Mouse (Mus musculus): ENCODE results near the gene Tmem265. TPM values are rescaled to one million over a fixed set of nuclear protein-coding genes. Genes with fewer than 3 reads are reported as not detected.
A peak's percentile ranks its signal among the peaks of the same experiment; 100 is the strongest.

The Tmem265 gene
- polyA plus RNA-seq, 1 experiment from 2014 or later = 3.9 TPM

DNA sequence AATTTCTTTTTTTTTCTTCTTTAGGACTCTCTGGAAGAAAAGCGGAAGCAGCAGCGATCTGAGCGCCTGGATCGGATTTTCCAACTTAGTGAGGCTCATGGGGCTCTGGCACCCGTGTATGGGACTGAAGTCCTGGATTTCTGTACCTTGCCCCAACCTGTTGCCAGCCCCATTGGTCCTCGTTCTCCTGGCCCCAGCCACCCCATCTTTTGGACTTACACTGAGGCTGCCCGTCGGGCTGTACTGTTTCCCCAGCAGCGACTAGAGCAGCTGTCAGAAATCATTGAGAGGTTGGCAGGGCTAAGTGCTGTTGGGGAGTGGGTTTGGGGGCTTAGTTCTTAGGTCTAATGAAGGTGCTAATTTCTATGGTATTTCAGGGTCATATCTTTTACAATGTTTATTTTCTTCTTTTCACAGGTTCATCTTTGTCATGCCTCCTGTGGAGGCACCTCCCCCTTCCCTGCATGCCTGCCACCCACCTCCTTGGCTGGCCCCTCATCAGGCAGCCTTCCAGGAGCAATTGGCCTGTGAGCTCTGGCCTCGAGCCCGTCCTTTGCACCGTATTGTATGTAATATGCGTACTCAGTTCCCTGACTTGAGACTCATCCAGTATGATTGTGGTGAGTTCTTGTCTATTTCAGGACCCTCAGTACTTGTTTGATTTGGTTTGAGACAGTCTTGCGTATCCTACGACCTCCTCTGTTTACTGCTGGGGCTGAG is 11.9 kb upstream of the Tmem265 start:
- 78% methylated on average over 15 of the region's 15 CpGs for WGBS
- peaks cover 54% of the 10 kb centered on the region for H3K36me3 ChIP-seq (ENCODE audit: control insufficient read depth, insufficient read depth)
- peaks cover 4% of the 10 kb centered on the region; the same call in 1 of the 2 replicates for H3K4me1 ChIP-seq (ENCODE audit: control insufficient read depth, insufficient read depth, low read length)
- no peak overlapping the region for H3K27ac ChIP-seq (ENCODE audit: low read length)
- H3K4me3 ChIP-seq (ENCODE audit: low read length) = no peak overlapping the region
- H3K9me3 ChIP-seq (replicated peaks; ENCODE audit: control insufficient read depth, low read length) = no peaks in the 10 kb centered on the region
- no peak overlapping the region for H3K4me2 ChIP-seq (ENCODE audit: low read depth, low read length)
- no peaks in the 10 kb centered on the region for H3K27me3 ChIP-seq (ENCODE audit: control insufficient read depth, insufficient read depth, low read length)
- no peak for ATAC-seq (replicated peaks; ENCODE audit: extremely low read depth, insufficient read depth, low FRiP score)
- H3K9ac ChIP-seq (ENCODE audit: low read length) = no peak overlapping the region

DNA sequence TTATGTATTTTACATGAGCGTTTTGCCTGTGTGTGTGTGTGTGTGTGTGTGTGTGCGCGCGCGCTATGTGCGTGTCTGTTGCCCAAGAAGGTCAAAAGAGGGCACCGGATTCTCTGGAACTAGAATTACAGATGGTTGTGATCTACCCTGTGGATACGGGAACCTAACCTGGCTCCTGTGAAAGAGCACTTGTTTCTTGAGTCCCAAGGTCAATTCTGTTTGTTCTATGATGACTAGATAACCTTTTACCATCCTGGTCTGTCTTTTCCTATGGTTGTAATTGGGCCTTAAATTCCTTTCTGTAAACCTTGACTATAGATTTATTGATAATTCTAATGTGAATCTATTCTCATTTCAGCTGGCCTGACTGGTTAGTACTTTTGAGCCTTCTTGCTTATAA is 9.6 kb upstream of the Tmem265 start:
- no peaks in the 10 kb centered on the region for H3K27me3 ChIP-seq (ENCODE audit: control insufficient read depth, insufficient read depth, low read length)

DNA sequence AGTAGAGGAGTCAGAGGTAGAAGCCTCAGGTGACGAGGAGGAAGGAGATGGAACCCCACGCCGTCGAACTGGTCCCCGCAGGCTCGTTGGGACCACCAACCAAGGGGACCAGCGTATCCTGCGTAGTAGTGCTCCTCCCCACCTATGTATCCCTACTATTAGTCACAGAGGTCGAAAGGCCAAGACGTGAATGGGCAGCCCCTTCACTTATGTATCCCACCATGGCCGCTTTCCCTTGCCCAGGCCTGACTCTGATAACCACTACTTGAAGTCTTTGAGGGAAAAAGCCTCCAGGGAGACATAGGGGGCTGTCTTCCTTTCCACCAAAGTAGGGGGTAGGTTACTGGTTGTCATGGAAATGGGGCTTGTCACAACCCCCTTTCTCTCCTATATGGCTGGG is 610 bp upstream of the Tmem265 start:
- H3K4me2 ChIP-seq (ENCODE audit: low read depth, low read length) = no peak overlapping the region
- peaks cover 12% of the 10 kb centered on the region for H3K4me1 ChIP-seq (ENCODE audit: control insufficient read depth, insufficient read depth, low read length)
- ATAC-seq (replicated peaks; ENCODE audit: extremely low read depth, insufficient read depth, low FRiP score) = no peak
- H3K27ac ChIP-seq (ENCODE audit: low read length) = no peak overlapping the region
- no peaks in the 10 kb centered on the region for H3K27me3 ChIP-seq (ENCODE audit: control insufficient read depth, insufficient read depth, low read length)
- peaks cover 57% of the 10 kb centered on the region for H3K36me3 ChIP-seq (ENCODE audit: control insufficient read depth, insufficient read depth)
- WGBS = 96% methylated on average over 11 of the region's 11 CpGs
- no peak overlapping the region for H3K9ac ChIP-seq (ENCODE audit: low read length)
- no peaks in the 10 kb centered on the region for H3K9me3 ChIP-seq (replicated peaks; ENCODE audit: control insufficient read depth, low read length)
- no peak overlapping the region for H3K4me3 ChIP-seq (ENCODE audit: low read length)

More for the DNA sequence above, 9.6 kb upstream of the Tmem265 start:
- no peak for ATAC-seq (replicated peaks; ENCODE audit: extremely low read depth, insufficient read depth, low FRiP score)
- no peaks in the 10 kb centered on the region for H3K9me3 ChIP-seq (replicated peaks; ENCODE audit: control insufficient read depth, low read length)
- no peak overlapping the region for H3K27ac ChIP-seq (ENCODE audit: low read length)
- H3K4me2 ChIP-seq (ENCODE audit: low read depth, low read length) = no peak overlapping the region
- H3K36me3 ChIP-seq (ENCODE audit: control insufficient read depth, insufficient read depth) = peaks cover 63% of the 10 kb centered on the region
- H3K4me3 ChIP-seq (ENCODE audit: low read length) = no peak overlapping the region
- 96% methylated on average over 8 of the region's 8 CpGs for WGBS
- no peak overlapping the region for H3K9ac ChIP-seq (ENCODE audit: low read length)
- H3K4me1 ChIP-seq (ENCODE audit: control insufficient read depth, insufficient read depth, low read length) = peaks cover 4% of the 10 kb centered on the region; the same call in 1 of the 2 replicates

DNA sequence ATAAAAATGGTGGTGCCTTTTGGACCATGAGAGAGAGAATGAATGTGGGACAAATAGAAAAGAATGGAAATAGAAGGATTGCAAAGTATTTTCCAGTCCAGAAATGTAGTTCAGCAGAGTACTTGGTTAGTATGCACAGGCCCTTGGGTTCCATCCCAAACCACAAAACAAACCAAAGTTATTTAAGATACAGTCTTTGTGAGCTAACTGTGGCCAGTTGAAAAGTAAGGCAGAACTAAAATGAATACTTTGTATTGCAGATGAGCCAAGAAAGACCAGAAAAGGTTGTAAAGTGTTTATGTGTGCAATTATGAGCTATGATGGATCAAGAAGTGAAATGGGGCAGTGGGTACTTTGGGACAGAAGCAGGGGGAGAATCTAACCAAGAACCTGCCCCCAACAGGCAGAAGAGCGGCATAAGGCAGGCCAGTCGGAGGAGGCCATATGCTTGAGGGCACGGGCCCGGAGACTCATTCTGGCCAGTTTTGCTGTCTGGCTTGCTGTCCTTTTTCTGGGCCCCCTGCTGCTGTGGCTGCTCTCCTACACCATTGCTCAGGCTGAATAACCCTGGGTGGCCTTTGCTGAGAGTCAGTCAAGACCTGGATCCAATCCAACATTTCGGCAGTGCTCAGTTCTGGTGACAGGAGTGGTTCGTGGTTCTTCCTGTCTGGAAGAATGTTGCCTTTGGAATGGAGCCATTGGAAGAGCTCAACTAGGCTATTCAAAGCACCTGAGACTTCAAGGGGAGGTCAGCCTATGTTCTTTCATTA is 3.4 kb downstream of the Tmem265 start:
- H3K4me1 ChIP-seq (ENCODE audit: control insufficient read depth, insufficient read depth, low read length) = peaks cover 12% of the 10 kb centered on the region
- no peaks in the 10 kb centered on the region for H3K9me3 ChIP-seq (replicated peaks; ENCODE audit: control insufficient read depth, low read length)
- H3K4me3 ChIP-seq (ENCODE audit: low read length) = no peak overlapping the region
- H3K9ac ChIP-seq (ENCODE audit: low read length) = no peak overlapping the region
- no peaks in the 10 kb centered on the region for H3K27me3 ChIP-seq (ENCODE audit: control insufficient read depth, insufficient read depth, low read length)
- peak; percentile 86 for ATAC-seq (replicated peaks; ENCODE audit: extremely low read depth, insufficient read depth, low FRiP score)
- peak overlapping the region; percentile 62 for H3K27ac ChIP-seq (ENCODE audit: low read length)
- H3K4me2 ChIP-seq (ENCODE audit: low read depth, low read length) = no peak overlapping the region
- H3K36me3 ChIP-seq (ENCODE audit: control insufficient read depth, insufficient read depth) = peaks cover 29% of the 10 kb centered on the region
- WGBS = 41% methylated on average over 6 of the region's 6 CpGs

DNA sequence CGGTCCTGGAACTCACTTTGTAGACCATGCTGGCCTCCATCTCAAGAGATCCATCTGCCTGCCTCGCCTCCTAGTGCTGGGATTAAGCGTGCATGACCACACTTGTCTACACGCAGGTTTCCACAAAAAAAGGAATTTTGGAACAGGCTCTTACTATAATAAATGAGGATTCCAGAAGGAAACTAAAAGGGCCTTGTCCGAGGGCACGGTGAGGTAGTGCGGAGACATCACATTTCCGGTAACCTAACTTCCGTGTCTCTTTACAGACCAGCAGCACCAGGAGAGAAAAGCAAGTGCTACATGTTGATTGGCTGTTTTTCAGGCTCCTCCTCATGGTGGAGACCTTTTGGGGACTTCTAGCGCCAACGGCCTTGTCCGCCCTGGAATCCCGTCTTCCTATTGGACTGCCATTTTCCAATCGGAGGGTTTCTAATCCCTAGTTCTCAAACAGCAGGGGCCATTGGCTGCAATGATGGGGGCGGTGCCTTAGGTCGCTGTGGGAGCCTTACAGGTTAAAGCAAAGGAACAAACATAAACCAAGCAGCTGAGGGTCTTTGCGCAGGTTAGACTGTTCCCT is 11.8 kb downstream of the Tmem265 start, which contains the start of gene Phkg2:
Phkg2 (plus strand) TSS at position 446 of the 577 bp plus-strand sequence.
- Histone ChIP-seq H3K27me3 (ENCODE audit: control insufficient read depth, insufficient read depth, low read length) (no peaks in the 10 kb centered on the region), H3K27ac (ENCODE audit: low read length) (peak within 1 kb of the TSS; percentile 77), H3K36me3 (ENCODE audit: control insufficient read depth, insufficient read depth) (peaks cover 8% of the 10 kb centered on the region), H3K4me2 (ENCODE audit: low read depth, low read length) (peak within 1 kb of the TSS; percentile 98), H3K9me3 (replicated peaks; ENCODE audit: control insufficient read depth, low read length) (no peaks in the 10 kb centered on the region), H3K9ac (ENCODE audit: low read length) (peak within 1 kb of the TSS; percentile 86), H3K4me1 (ENCODE audit: control insufficient read depth, insufficient read depth, low read length) (peaks cover 18% of the 10 kb centered on the region), H3K4me3 (ENCODE audit: low read length) (peak within 1 kb of the TSS; percentile 86)
- WGBS = under 1% methylated on average over 17 of the region's 17 CpGs
- ATAC-seq (replicated peaks; ENCODE audit: extremely low read depth, insufficient read depth, low FRiP score) = peak; percentile 97

DNA sequence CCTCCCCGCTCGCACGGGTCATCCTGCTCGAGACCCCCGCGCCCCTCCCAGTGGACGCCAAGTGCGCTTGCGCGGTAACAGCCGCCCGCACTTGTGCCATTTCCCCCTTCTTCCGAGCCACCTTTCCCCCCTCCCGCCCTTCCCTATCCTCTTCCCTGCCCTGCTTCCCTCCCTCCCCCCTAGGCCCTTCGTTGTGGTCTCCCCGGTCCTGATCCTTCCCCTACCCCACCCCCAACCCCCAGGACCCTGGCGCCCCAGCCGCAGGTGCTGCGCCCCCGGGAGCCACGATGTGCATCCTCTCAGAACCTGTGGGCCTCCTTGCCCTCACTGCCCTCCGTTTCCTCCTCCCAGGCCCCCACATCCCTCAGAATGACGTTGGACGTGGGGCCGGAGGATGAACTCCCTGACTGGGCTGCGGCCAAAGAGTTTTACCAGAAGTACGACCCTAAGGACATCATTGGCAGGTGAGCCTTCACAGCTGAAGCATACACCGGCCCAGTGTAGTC is 12.4 kb downstream of the Tmem265 start:
- ATAC-seq (replicated peaks; ENCODE audit: extremely low read depth, insufficient read depth, low FRiP score) = peak; percentile 52
- H3K27ac ChIP-seq (ENCODE audit: low read length) = peak overlapping the region; percentile 77
- H3K4me1 ChIP-seq (ENCODE audit: control insufficient read depth, insufficient read depth, low read length) = peaks cover 18% of the 10 kb centered on the region
- WGBS = 1% methylated on average over 22 of the region's 28 CpGs
- H3K9ac ChIP-seq (ENCODE audit: low read length) = peak overlapping the region; percentile 86
- H3K27me3 ChIP-seq (ENCODE audit: control insufficient read depth, insufficient read depth, low read length) = no peaks in the 10 kb centered on the region
- H3K4me3 ChIP-seq (ENCODE audit: low read length) = peak overlapping the region; percentile 86
- H3K4me2 ChIP-seq (ENCODE audit: low read depth, low read length) = peak overlapping the region; percentile 98
- no peaks in the 10 kb centered on the region for H3K9me3 ChIP-seq (replicated peaks; ENCODE audit: control insufficient read depth, low read length)
- peaks cover 8% of the 10 kb centered on the region for H3K36me3 ChIP-seq (ENCODE audit: control insufficient read depth, insufficient read depth)

DNA sequence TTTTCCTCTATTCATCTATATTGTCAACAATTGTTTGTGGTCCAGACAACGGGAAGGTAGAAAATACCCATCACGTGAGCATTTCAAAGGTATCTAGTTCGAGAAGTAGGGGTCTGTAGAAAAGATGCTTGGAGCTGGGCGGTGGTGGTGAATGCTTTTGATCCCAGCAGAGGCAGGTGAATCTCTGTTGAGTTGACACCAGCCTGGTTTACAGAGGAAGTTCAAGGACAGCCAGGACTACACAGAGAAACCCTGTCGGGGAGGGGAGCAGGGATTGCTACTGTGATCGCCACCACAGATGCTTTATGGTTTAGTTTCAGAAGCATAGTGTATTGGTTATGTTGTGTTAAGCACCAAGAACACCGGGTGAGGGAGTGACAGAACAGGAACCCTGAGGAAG is 12.9 kb downstream of the Tmem265 start:
- Histone ChIP-seq H3K9me3 (replicated peaks; ENCODE audit: control insufficient read depth, low read length) (no peaks in the 10 kb centered on the region), H3K4me1 (ENCODE audit: control insufficient read depth, insufficient read depth, low read length) (peaks cover 18% of the 10 kb centered on the region), H3K27me3 (ENCODE audit: control insufficient read depth, insufficient read depth, low read length) (no peaks in the 10 kb centered on the region), H3K36me3 (ENCODE audit: control insufficient read depth, insufficient read depth) (peaks cover 5% of the 10 kb centered on the region), H3K4me3 (ENCODE audit: low read length) (peak overlapping the region; percentile 86), H3K9ac (ENCODE audit: low read length) (peak overlapping the region; percentile 86), H3K27ac (ENCODE audit: low read length) (peak overlapping the region; percentile 77), H3K4me2 (ENCODE audit: low read depth, low read length) (peak overlapping the region; percentile 98)
- 23% methylated on average over 7 of the region's 7 CpGs for WGBS
- no peak for ATAC-seq (replicated peaks; ENCODE audit: extremely low read depth, insufficient read depth, low FRiP score)

DNA sequence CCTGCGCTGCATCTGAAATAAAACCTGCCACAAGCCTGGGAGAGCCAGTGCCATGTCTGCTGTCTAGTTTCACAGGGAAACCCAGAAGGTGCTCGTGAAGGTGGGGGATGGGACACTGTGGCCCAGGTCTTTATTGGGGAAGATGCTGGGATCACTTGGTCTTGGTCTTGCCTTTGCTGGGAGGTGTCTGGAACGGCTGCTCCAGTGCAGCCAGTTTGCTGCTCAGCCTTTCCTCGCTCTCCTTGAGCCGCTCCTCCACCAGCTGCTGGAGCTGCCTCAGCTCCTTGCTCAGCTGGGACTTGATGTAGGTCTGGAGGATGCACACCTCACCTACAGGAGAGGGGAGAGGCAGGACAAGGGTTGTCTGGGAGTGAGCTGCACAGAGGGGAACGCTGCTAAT is 22.1 kb downstream of the Tmem265 start:
- H3K9me3 ChIP-seq (replicated peaks; ENCODE audit: control insufficient read depth, low read length) = no peaks in the 10 kb centered on the region
- H3K4me2 ChIP-seq (ENCODE audit: low read depth, low read length) = no peak overlapping the region
- no peak overlapping the region for H3K27ac ChIP-seq (ENCODE audit: low read length)
- peaks cover 29% of the 10 kb centered on the region for H3K36me3 ChIP-seq (ENCODE audit: control insufficient read depth, insufficient read depth)
- ATAC-seq (replicated peaks; ENCODE audit: extremely low read depth, insufficient read depth, low FRiP score) = no peak
- peaks cover 6% of the 10 kb centered on the region; the same call in 1 of the 2 replicates for H3K4me1 ChIP-seq (ENCODE audit: control insufficient read depth, insufficient read depth, low read length)
- no peak overlapping the region for H3K9ac ChIP-seq (ENCODE audit: low read length)
- H3K27me3 ChIP-seq (ENCODE audit: control insufficient read depth, insufficient read depth, low read length) = no peaks in the 10 kb centered on the region
- WGBS = 90% methylated on average over 6 of the region's 6 CpGs
- no peak overlapping the region for H3K4me3 ChIP-seq (ENCODE audit: low read length)
